Mouse (Mus musculus) left cerebral cortex, adult 8-10 months (tissue): ENCODE measurements around the gene Gemin5. TPM values are rescaled to one million over a fixed set of nuclear protein-coding genes. Genes with fewer than 3 reads are reported as not detected.

Experiments
- DNase-seq, 2 experiments: peaks; one replicate each; pipeline ENCODE4 v3.0.0; 2022; ENCODE audit warnings: low spot score in 2 of 2
- total RNA-seq, 4 experiments: library from RNA; stranded (reverse); gene quantifications; 2 replicates each; pipeline ENCODE4 v1.2.4; 2022

Gemin5 gene
- total RNA-seq, 4 experiments from 2014 or later: 16.9 to 22.0 (median 19.8) TPM

DNA sequence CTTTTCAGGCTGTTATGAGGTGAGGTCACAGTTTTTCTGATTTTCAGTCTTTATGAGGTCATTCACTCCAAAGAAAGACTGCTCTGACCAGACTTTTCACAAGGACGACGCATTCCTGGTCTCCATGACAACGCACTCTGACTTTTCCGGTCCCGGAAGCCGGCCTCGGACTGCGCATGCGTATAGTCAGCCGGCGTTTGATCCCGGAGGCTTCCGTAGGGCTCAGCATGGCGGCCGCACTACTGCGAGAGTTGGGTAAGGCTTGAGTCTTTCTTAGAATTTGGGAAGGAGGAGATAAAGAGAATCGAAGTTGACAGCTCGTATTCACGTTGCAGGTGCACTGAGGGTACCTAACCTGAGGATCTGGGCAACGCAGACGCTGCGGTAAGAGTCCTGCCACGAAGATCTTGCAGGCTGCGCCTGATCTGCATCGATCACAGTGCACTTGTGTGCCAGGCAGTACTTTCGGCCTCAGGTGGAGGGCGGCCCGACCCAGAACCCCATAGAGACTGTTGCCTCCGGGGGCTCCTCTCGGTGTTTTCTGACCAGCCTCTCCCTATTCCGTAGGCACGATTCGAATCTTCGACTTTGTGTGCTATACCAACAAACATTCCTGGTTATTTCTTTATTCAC is 3.2 kb upstream of the Gemin5 start, which contains the start of gene Mrpl22:
TSS of gene Mrpl22 (plus strand) at position 203 of the 633 bp plus-strand sequence.
- DNase-seq: peak; percentile 92 to 95

DNA sequence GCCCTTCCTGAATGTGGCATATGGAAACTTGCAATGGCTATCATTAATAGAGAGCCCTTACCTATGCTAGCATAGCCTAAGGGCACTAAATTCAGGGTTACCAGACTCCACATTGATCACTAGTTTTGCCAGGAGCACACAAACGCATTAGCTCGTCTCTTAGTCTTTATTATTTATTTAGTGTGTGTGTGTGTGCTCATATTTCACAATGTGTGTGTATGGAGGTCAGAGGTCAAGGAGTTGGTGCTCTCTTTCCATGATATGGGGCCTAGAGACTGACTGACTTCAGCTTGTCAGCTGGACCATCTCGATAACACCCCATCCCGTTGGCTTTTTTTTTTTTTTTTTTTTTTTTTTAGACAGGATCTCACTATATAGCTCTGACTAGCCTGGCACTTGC is 1.3 kb upstream of the Gemin5 start:
- no peak for DNase-seq

DNA sequence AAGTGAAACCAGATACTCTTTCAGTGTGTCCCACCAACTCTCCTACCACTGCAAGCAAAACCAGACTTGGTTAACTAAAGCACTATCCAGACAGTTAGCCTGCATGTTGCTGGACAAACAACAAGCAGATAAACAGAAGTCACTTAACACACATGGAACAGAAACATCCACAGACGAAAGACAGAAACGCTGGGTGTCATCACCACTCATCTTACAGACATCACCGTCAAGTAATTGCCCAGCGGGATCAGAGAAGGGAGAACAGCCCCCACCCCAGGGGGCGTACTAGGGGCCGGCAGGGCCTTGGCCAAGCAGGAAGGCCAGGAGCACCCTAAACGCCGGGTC is 545 bp downstream of the Gemin5 start:
- DNase-seq: no peak

DNA sequence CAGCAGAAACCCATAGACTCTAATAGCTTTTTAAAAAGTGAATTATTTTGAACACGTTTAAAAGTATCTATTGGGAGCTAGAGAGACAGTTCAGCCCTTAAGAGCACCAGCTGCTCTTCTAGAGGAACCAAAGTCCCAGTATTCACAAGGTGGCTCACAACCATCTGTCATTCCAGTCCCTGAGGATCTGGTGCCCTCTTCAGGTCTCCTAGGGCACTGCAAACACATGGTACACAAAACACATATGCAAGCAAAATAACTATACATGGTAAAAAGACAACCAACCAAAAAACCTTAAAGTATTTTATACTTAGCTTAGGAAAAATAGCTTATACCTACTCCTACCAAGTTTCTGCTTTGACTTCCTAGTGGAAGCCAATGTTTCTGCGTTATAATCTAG is 3.3 kb downstream of the Gemin5 start:
- no peak for DNase-seq

DNA sequence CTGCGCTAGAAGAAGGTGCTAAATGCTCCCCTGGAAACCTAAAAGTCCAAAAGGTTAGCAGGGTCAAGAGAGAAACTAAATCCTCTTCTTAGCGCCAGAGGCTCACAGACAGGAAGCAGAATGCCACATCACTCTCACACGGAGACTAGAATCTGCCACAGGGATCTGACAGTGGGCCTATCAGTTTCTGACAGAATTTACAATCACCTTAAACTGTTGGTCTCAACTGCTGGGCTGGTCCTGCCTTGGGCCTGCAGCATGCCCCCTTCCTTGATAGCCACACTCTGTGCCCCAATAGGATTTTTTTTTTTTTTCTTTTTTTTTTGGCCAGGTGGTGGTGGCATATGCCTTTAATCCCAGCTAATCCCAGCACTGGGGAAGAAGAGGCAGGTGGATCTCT is 11.5 kb downstream of the Gemin5 start:
- DNase-seq: no peak

DNA sequence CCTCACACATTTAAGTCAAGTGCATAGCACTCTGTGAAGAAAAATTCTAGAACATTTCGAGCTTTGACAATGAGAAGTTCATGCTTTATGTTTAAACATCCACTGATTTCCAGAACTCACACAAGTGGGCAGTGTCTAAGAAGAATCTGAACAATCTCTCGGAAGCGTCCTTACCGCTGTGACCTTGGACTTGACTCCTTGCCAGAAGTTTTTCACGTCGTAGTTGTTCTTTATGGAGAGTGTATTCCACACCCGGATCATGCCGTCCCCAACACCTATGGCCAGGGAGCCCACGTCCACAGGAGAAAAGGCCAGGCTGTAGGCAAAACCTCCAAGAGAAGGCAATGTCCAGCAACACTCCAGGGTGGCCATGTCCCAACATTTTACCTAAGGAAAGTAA is 12.9 kb downstream of the Gemin5 start:
- no peak for DNase-seq

DNA sequence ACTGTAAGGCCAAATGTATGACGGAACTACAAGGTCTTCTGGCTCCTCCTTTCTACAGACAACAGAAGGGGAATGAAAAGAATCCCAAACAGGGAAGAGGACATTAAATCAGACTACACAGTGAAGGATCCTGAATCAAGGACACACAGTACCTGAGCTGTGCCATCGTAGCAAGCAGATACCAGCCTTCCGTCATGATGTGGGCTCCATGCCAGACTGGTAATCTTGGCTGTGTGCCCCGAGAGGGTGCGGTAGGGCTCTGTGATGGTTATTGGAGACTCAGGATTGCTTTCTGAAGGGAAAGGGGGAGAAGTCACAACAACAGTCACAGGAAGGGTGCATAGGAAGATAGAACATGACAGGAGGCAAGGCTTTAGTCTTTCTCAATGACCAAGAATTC is 22.1 kb downstream of the Gemin5 start:
- no peak for DNase-seq

DNA sequence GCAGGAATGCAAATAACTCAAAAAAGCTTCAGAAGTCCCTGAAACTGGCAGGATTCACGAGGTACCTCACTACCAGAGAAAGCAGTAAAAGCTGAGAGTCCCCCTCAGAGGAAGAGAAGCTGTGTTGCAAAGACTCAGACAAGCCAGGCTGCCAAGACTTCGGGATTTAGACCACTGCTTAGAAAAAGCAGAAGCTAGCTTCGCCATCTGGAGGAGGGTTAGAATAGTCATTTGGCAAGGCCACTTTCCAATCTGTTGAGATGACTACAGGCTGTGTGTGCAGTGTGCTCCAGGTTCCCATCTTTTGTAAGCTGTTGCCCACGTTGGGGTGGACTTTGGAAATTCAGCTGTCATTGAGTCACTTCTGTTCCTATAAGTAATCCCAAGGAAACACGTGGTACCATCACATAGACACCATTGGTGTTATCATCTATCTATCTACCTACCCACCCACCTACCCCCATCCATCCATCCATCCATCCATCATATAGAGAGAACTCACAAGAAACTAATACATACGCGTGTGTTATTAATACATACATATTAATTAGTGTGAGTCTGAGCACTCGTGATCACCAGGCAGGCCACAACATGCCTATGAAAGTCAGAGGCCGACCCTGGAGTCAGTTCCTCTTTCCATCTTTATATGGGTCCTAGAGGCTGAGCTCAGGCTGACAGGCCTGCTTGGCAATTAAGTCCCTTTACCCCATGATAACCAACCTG is 24.5 kb downstream of the Gemin5 start:
- DNase-seq: peak in 1 of 2 experiments; percentile 77

DNA sequence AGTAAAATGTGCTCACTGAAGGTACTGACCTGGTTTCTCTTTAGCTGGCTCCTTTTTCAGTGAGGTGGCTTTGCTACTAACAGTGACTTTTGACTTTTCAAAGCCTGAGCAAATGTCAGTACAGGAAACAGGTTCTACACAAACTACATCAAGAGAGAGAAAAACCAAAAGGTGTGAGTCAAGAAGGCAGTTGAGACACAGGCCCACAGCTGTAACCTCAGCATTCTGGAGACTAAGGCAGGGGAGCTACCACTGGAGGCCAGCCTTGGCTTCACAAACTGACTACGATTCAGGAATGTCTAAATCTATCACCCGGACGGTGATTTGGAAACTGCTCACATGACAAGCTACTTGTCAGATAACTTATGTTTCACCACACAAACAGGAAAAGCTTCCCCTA is 28.9 kb downstream of the Gemin5 start:
- DNase-seq: no peak

DNA sequence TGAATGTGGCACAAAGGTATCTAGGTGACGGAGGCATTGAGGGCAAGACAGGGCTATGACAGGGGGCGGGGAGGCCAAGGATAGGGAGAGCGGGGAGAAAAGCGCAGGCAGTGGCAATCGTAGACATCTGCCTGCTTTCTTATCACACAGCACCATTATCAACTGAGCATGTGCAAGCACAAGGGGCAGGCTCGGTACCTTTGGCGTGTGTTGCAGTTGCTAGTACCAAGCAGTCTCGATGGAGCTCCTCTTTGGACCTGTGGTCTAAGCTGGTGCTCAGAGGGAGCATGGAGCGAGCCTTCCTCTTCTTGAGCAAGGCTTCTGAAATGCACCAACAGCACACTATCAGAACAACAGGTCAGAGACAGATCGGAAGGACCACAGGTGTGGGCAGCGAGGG is 29.5 kb downstream of the Gemin5 start:
- no peak for DNase-seq

DNA sequence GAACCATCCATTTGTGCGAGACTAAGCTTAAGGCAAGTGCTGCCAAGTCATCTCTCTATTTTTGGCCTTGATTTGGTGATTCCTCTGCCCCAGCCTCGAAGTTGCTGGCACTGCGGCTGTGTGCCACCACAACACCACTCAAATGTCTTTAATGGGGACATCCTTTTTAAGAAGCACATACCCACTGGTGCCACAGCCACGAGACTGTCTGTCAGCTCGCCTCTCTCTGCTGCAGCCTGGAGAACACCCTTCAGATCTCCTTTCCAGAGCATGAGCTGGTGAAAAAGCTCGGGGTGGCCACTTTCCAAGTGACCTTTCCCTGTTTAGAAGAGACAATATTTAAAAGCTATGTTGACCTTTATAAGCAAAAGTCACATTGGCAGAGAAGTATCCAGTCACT is 31.7 kb downstream of the Gemin5 start:
- DNase-seq: no peak

DNA sequence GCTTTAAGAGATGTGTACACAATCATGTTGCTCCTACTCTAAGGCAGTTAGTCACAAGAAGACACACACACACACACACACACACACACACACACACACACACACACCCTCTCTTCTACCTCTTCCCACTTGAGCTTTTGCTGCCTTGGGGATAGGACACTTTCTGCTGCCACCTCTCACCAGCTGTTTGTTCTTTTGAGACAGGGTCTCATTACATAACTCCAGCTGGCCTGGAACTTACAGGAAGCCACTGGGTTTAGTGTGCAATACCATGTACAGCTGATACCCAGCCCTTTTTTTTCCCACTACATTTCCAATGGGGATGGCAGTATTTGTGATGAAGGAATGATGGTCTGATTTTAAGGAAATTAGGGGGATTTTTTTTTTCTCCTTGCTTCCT is 33.0 kb downstream of the Gemin5 start:
- DNase-seq: no peak

DNA sequence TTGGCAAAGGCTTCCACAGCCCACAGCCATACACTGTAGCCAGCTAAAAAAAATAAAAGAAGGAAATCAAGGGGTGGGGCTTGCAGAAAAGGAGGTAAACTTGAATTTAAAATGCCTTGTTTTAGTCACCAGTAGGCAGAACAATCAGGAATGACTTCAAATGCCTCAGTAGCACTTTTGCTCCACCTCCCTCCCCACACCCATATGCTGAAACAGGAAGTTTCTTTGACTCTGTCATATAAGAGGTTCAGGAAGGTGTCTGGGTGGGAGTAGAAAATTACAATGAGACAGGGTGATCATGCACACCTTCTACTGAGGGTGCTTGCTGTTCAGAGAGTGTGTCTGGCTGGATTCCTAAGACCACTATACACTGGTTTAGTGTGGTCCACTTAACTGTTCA is 33.5 kb downstream of the Gemin5 start:
- no peak for DNase-seq

DNA sequence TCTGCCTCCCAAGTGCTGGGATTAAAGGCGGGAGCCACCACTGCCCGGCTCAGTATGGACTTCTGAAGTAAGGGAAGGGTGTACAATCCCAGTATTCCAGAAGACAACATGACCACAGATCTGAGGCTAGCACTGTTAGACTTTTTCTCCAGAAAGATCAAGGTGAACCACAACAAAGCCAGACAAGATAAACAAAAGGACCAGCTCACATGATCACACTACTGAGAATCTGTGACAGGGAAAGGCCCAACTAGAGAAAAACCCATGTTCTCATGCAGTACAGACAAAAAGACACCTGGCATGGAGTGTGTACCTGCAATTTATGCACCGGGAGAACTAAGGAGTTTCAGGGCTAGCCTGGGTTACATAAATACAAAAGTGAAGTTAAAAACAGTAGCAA is 36.3 kb downstream of the Gemin5 start:
- DNase-seq: no peak

DNA sequence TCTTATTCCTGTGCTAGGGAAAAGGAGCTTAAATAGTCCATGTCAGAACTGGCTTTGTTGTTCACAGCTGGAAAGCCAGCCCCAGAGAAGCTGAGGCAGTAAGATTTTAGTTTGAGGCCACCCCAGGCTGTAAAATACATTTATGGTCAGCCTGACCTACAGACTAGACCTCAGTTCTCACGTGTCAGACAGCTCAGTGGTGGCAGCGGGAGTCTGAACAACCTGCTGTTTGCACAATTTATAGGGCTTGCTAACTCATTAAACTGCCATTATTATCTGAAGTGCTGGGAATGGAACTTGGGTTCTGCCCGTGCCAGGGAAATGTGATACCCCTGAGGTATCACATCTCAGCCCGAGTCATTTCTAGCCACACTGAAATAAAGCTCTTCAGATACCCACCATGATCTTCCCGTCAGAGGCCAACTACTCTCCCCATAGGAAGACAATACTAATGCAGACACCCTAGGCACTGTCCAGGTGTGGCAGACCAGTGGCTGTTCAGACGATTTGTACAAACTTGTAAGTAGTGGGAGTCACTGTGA is 39.0 kb downstream of the Gemin5 start:
- no peak for DNase-seq

DNA sequence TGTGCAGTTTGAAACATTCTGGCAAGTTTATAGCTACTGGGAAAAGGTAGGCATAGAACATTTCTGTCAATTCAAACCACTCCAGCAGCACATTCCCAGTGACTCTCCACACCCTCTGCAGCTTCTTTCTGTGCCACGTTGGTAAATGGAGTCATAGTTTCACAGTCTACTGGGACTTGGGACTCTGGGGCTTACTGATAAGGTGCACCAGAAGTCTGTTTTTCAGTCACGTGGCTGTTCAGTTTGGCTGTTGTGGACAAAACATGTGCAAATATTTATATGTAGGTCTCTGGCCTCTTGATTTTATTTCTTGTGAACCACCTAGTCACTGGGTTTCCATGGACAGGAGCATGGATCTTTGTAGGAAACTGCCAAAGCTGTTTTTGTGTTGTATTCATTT is 40.8 kb downstream of the Gemin5 start:
- DNase-seq: no peak

DNA sequence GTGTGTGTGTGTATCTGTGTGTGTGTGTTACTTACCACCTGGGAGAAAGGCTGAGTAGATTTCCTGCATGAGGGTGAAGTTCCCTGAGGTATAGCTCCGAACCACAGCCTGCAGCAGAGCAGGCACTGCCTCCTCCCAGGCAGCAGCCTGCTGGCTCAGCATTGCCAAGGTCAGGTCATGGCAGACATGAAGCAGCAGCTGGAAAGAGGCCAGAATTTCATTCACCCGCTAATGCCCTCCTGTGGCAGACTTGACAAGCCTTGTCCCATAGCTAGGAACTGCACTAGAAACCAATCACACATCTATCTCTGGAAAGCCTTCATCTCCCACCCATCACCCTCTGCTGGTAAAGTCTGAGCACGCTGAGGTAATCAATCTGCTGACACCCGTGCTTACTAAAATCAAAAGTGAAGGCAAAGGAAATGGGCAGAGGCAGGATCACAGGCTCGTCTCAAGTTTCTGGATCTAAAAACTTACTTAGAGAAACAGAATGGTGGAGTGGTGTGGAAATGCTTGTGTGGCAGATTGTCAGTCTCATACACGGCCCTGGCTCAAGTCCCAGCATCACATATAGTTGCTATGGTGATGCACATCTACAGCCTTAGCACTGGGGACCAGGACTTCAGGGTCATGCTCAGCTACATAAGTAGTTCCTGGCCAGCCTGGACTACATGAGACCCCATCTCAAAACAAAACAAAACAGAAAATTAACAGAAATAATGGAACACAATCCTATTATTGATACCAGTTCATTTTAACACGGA is 41.8 kb downstream of the Gemin5 start:
- peak in 1 of 2 experiments; percentile 23 for DNase-seq

DNA sequence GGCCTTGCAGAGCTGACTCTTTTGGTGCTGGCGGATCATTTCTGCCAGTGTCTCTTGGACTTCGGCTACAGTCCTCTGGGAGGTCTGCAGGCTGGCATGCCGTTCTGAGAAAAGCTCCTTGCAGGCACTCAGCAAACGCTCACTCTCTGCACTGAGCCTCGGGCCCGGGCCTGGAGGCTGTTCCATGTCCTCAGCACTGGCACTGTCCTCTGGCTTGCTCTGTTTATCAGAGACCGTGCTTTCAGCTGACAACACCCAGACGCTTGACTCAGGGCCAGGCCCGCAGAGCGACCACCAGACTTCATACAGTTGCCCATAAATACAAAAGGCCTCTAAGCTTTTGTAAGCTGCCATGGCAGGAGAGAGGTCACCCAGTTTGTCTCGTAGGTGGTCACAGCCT is 43.3 kb downstream of the Gemin5 start:
- DNase-seq: no peak

DNA sequence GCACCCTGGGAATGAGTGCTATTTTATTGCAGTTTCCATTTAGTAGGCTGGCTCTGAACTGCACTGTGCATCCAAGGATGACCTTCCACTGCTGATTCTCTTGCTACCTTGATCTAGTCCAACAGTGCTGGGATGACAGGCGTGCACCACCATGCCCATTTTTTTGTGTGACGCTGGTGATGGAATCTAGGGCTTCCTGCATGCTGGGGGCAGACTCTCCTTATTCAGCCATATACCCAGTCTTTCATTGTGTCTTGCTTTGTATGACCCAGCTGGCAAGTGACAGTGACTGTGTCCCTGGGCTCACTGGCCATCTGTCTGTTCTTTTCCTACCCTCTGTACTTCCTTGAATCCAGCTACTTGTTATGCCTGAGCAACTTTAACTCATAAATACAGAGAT is 44.6 kb downstream of the Gemin5 start:
- no peak for DNase-seq

DNA sequence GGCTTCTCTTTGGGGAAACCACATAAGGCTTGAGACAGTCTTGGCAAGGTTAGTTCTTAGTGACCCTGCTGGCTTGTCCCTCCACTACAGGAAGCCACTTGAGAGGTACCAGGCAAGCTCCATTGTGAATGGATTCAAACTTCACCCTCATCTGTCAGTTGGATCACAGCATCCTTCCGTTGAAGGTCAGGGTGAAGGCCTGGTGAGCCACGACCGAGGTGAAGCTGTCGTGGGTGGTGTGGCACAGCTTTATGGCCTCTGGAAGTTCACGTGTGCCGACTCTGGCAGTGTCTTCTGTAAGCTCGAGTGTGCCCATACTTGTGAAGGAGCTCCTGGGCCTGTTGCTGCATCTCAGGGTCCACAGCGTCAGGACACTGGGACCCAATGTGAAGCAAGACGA is 47.0 kb downstream of the Gemin5 start:
- DNase-seq: no peak

DNA sequence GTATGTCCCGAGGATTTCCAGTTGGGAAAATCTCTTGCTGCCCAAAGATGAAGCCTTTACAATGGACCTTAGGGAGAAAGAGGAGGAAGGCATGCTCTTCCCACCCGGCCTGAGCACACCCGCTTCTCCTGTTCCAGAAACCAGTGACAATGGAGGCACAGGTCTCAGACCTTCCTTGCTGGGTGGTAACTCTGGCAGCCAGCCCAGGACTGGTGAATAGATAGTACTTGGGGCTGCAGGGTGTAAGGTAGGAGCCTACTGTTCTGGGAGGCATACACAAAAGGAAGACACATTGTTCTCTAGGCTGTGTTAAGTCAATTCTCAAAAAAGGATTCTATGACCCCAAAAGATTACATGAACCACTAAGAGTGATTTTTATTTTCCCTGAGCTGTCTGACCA is 47.7 kb downstream of the Gemin5 start:
- no peak for DNase-seq

DNA sequence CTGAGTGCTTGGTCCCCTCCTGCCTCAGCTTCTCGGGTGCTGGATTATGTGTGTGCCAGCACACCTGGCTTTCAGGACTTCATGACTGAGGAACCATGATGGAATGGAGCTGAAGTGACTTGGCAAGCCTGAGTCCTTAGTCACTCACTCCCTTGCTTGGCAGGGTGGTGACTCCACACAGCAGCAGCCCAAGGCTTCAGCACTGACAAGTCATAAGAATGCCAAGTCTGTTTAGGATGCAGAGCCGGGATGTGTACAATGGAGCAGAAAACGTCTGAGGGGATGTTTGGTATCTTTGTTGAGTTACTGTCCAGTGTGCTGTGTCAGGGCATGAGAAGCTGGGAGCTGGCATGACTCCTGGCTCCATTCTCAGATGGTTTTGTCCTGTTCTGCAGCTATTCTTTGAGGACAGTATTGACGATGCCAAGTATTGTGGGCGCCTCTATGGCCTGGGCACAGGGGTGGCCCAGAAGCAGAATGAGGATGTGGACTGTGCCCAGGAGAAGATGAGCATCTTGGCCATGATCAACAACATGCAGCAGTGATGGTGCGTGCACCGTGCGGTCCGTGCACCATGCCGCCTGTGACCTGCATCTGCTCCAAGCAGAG is 51.2 kb downstream of the Gemin5 start:
- no peak for DNase-seq
